Mouse (Mus musculus) ES-E14 (cell line): Measurements from ENCODE around the gene Npas3. TPM values are rescaled to one million over a fixed set of nuclear protein-coding genes. Genes with fewer than 3 reads are reported as not detected.

Experiments
- DNase-seq: peaks from one replicate; pipeline ENCODE4 v3.0.0-alpha.2; 2013; ENCODE audit warnings: low read depth, low spot score
- H3K27ac ChIP-seq: 2 replicates; pipeline ENCODE4 v1.5.1; 2012; ENCODE audit warnings: low read depth, mild to moderate bottlenecking, low read length, moderate library complexity, mixed read lengths; ENCODE audit not compliant: poor library complexity, insufficient read depth, severe bottlenecking
- H3K36me3 ChIP-seq: 2 replicates; pipeline ENCODE4 v1.6.1; 2012; ENCODE audit warnings: mild to moderate bottlenecking, low read length, moderate library complexity, mixed read lengths; ENCODE audit not compliant: control insufficient read depth, poor library complexity, insufficient read depth, severe bottlenecking
- H3K4me1 ChIP-seq, 2 experiments: fragments of 150-350 bp in 1 of 2; sonication (generic) in 1 of 2; 2 replicates each; pipeline ENCODE4 v1.6.1; 2012; ENCODE audit warnings: low read length in 2 of 2, mild to moderate bottlenecking in 1 of 2, mixed read lengths in 1 of 2; ENCODE audit not compliant: control insufficient read depth in 2 of 2, insufficient read depth in 2 of 2, poor library complexity in 1 of 2
- H3K4me3 ChIP-seq, 2 experiments: fragments of 150-350 bp in 1 of 2; sonication (generic) in 1 of 2; 2 replicates each; pipeline ENCODE4 v1.5.1; 2012; ENCODE audit warnings: low read length in 2 of 2, low read depth in 1 of 2, mild to moderate bottlenecking in 1 of 2, mixed read lengths in 1 of 2; ENCODE audit not compliant: insufficient read depth in 1 of 2, poor library complexity in 1 of 2, severe bottlenecking in 1 of 2
- H3K9ac ChIP-seq: 2 replicates; pipeline ENCODE4 v1.6.1; 2012; ENCODE audit warnings: low read depth, mild to moderate bottlenecking, low read length, mixed read lengths; ENCODE audit not compliant: poor library complexity, insufficient read depth, severe bottlenecking
- H3K9me3 ChIP-seq: fragments of 150-350 bp; sonication (generic); 2 replicates; pipeline ENCODE4 v1.6.1; 2012; ENCODE audit warnings: low read depth, mild to moderate bottlenecking, low read length; ENCODE audit not compliant: control insufficient read depth, insufficient read depth
- CHD2 ChIP-seq: IDR thresholded peaks from 2 replicates; pipeline ENCODE4 v1.6.1; 2014; ENCODE audit warnings: mild to moderate bottlenecking, low read depth, low read length, inconsistent platforms
- HCFC1 ChIP-seq: IDR thresholded peaks from 2 replicates; pipeline ENCODE4 v1.6.1; 2012; ENCODE audit warnings: low read length, inconsistent platforms, borderline replicate concordance; ENCODE audit not compliant: insufficient read depth
- MAFK ChIP-seq: IDR thresholded peaks from 2 replicates; pipeline ENCODE4 v1.6.1; 2014; ENCODE audit warnings: mild to moderate bottlenecking, low read depth, low read length, inconsistent platforms; ENCODE audit not compliant: insufficient read depth
- ZC3H11A ChIP-seq: IDR thresholded peaks from 2 replicates; pipeline ENCODE4 v1.6.1; 2012; ENCODE audit warnings: low read depth, mild to moderate bottlenecking, inconsistent platforms, low read length, borderline replicate concordance
- ZNF384 ChIP-seq: IDR thresholded peaks from 2 replicates; pipeline ENCODE4 v1.6.1; 2012; ENCODE audit warnings: low read depth, low read length, inconsistent platforms
- in situ Hi-C, 2 experiments: fragments of 600-800 bp; cut with MboI; formaldehyde crosslinking; loops; one replicate each; pipeline ENCODE4 v1.15.1; 2025; ENCODE audit warnings: low sequenced_read_pairs in 2 of 2, inconsistent platforms in 1 of 2; ENCODE audit not compliant: unreplicated experiment in 2 of 2
- total RNA-seq: library from RNA; depleted of rRNA; stranded (reverse); fragments of 300-350 nt; gene quantifications from 2 replicates; pipeline ENCODE4 v1.2.3, GENCODE M21; 2012

Npas3 gene
- total RNA-seq, 1 experiment, result 1.2 TPM

DNA sequence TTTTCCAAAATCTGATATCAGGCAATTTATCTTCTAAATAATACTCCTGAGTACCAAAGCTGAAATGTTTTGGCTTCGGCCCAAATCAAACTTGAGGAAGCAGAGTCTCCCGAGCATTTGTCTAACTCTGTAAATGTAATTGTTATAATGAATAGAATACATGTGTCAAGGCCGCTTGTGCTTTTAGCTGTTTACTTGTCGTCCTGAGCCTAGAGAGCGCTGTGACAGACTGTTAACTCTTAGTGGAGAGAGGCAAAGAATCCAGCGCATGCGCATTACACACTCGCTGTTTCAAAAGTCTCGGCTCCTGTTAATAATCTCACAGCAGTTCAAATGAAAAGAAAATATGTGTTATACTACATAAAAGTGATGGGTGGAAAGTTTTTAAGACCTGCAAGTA is 94.3 kb downstream of the Npas3 start:
- TF ChIP-seq HCFC1 (no peak), ZC3H11A (no peak), CHD2 (no peak), ZNF384 (no peak), MAFK (no peak)

DNA sequence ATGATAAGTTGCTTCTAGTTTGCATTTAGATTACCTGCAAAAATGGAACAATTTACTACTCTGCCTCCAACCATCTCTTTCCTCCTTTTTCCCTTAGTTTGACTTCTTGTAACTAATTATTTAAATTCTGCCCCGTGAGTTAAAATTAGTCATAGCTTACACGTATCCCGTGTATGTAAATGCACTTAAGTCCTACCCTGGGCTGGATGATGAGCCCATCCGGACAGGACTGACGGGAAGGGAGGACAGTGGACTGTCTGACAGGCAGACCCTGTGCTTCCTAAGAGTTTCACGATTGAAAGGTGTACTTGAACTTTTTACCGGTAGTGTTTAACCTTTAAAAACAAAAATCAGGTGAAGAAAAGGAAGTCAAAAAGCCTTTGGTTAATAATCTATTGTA is 103.4 kb downstream of the Npas3 start:
- H3K4me3 ChIP-seq, result no peak overlapping the region
- H3K4me1 ChIP-seq, result no peaks in the 10 kb centered on the region
- H3K9me3 ChIP-seq, result no peaks in the 10 kb centered on the region
- H3K36me3 ChIP-seq, result no peaks in the 10 kb centered on the region
- in situ Hi-C loops, result no loop called here
- no peak overlapping the region for H3K9ac ChIP-seq
- H3K27ac ChIP-seq, result no peak overlapping the region
- no peak for DNase-seq
- TF ChIP-seq HCFC1 (no peak), ZNF384 (no peak), CHD2 (no peak), MAFK (no peak), ZC3H11A (no peak)

More for the DNA sequence above, 94.3 kb downstream of the Npas3 start:
- H3K27ac ChIP-seq, result no peak overlapping the region
- H3K4me1 ChIP-seq, result no peaks in the 10 kb centered on the region
- in situ Hi-C loops, result no loop called here
- no peaks in the 10 kb centered on the region for H3K9me3 ChIP-seq
- no peaks in the 10 kb centered on the region for H3K36me3 ChIP-seq
- no peak overlapping the region for H3K9ac ChIP-seq
- H3K4me3 ChIP-seq, result no peak overlapping the region
- DNase-seq, result no peak

DNA sequence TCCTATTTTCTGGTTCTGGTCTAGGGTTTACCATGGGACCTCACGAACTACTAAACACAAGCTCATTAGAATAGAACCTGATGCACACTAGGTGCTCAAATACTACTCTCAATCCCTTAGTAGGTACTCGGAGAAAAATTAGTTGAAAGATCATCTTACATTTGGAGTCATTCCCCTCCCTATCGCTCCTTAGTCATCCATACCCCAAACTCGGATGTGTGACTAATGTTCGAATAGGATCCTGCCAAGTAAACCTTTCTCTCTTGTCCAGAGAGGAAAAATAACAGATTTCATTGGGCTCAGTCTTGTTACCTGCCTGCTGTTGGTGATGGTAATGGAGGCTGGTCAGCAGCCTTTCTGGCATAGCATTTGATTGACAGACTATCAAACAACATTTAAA is 117.3 kb downstream of the Npas3 start:
- H3K4me3 ChIP-seq, result no peak overlapping the region
- no peak overlapping the region for H3K9ac ChIP-seq
- H3K9me3 ChIP-seq, result no peaks in the 10 kb centered on the region
- no peaks in the 10 kb centered on the region for H3K4me1 ChIP-seq
- in situ Hi-C loops, result no loop called here
- no peak for TF ChIP-seq HCFC1
- TF ChIP-seq CHD2, result no peak
- H3K36me3 ChIP-seq, result no peaks in the 10 kb centered on the region
- DNase-seq, result no peak
- H3K27ac ChIP-seq, result no peak overlapping the region

DNA sequence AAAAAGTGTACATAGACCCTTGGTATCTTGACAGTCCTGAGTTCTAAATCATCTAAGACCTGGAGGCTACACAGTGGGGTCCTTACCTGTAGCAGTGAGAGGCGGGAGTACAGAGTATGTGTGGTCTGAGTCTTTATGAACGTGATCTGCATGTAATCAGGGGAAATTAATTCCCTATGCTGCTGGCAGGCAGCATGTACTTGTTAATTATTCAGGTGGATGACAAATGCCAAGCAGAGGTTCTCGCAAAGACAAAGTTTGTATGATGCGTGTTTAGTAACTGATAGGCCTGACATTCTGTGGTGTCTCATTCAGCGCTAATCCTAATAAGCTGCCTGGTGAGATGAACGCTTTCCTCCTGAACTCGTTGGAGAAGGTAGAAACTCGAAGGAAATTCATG is 136.4 kb downstream of the Npas3 start:
- in situ Hi-C loops, result no loop called here

DNA sequence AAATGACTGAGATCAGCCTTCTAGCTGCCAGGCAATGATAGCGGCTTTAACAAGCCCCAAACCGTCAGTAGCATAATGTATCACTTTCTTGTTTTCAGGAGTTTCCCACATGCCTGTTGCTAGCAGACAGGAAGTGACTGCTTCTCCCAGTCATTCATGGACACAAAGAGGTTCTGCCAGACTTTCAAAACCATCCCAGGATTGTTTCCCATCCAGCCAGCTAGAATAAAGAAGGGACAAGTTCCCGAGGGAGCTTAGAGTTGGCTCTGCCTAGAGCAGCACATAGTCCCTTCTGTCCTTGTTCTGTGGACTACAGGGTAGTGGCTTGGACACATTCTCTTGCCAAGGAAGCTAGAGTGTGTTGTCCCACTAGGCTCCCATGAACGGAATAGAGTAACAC is 157.4 kb downstream of the Npas3 start:
- Histone ChIP-seq H3K27ac (no peak overlapping the region), H3K9me3 (no peaks in the 10 kb centered on the region), H3K9ac (no peak overlapping the region), H3K4me1 (no peaks in the 10 kb centered on the region), H3K4me3 (no peak overlapping the region), H3K36me3 (no peaks in the 10 kb centered on the region)
- TF ChIP-seq ZNF384 (no peak), CHD2 (no peak), HCFC1 (no peak), MAFK (no peak), ZC3H11A (no peak)
- in situ Hi-C loops, result no loop called here
- no peak for DNase-seq

More for the DNA sequence above, 136.4 kb downstream of the Npas3 start:
- no peak overlapping the region for H3K9ac ChIP-seq
- no peaks in the 10 kb centered on the region for H3K9me3 ChIP-seq
- no peaks in the 10 kb centered on the region for H3K4me1 ChIP-seq
- H3K27ac ChIP-seq, result no peak overlapping the region
- TF ChIP-seq MAFK (no peak), CHD2 (no peak), HCFC1 (no peak), ZC3H11A (no peak), ZNF384 (no peak)
- H3K36me3 ChIP-seq, result no peaks in the 10 kb centered on the region
- no peak overlapping the region for H3K4me3 ChIP-seq
- no peak for DNase-seq
